Mouse (Mus musculus) adrenal gland, postnatal 25 days (tissue): ENCODE measurements around the gene Gm4131. TPM values are rescaled to one million over a fixed set of nuclear protein-coding genes. Genes with fewer than 3 reads are reported as not detected.
"Not testable (repeated sequence)": the region's sequence is repeated elsewhere in the genome, so short reads cannot be mapped to it uniquely, and the experiment has no call there.

Experiments
- DNase-seq: peaks from one replicate; pipeline ENCODE4 v3.0.0; 2021; ENCODE audit warnings: mixed read lengths
- long read RNA-seq: library from polyadenylated mRNA; stranded (forward); transcript quantifications from one replicate; pipeline ENCODE4 v2.0.0, GENCODE M21; 2021
- total RNA-seq: library from RNA; stranded (reverse); gene quantifications from 2 replicates; pipeline ENCODE4 v1.2.3, GENCODE M21; 2021

The Gm4131 gene
- not detected in 2 replicates for total RNA-seq
- long read RNA-seq = 0 reads

- not testable (repeated sequence) for DNase-seq
Measured at GRCm38 (mm10) chr14:62566821-62567220, at the start of gene Gm4131. Gm4131 (minus strand) TSS chr14:62566921.

GRCm38 (mm10) chr14:62609904-62610303, 43.2 kb upstream of the Gm4131 start:
- no peak for DNase-seq

- peak; percentile 20 for DNase-seq
Measured at GRCm38 (mm10) chr14:62607791-62608196, 41.1 kb upstream of the Gm4131 start.

- DNase-seq = no peak
Measured at GRCm38 (mm10) chr14:62602869-62603268, 36.1 kb upstream of the Gm4131 start.

DNA sequence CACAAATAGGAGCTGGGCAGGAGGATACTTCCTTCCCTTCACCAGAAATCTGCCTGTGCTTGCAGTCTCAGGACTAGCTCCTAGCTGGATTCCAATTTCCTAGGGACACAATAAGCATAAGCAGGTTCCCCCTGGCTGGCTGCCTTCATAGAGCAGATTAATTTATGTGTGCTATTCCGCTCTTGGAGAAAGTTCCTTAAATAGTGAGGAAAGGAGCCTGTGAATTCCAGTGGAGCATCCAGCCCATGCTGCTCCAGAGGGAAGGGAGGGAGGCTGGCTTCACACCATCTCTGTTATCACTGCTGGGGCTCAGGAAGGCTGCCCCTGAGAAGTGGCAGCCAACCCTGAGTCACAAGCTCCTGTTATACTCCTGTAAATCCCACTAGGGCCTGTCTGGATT, 35.5 kb upstream of the Gm4131 start:
- no peak for DNase-seq

GRCm38 (mm10) chr14:62600109-62600522, 33.4 kb upstream of the Gm4131 start:
- no peak for DNase-seq

GRCm38 (mm10) chr14:62585338-62585737, 18.6 kb upstream of the Gm4131 start:
- DNase-seq = no peak

DNA sequence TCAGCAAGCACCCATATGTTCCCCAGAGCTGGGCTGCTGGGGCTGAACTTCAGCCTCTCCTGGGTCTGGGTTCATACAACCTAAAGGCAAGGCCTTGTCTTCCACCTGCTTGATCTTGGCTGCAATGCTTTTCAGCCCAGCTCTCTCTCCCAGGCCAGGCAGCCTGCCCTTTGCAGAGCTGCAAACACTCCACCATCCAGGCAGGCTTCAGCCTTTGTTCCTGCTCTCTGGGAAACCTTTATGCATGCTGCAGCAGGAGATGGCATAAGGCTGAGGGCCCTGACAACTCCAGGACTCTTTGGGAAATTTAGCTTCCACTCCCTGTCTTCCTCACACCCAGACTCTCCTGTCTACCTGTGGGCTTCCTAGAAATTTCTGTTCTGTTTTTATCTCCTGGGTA, 17.9 kb upstream of the Gm4131 start:
- no peak for DNase-seq

GRCm38 (mm10) chr14:62581768-62582167, 15.0 kb upstream of the Gm4131 start:
- no peak for DNase-seq

GRCm38 (mm10) chr14:62580945-62581344, 14.2 kb upstream of the Gm4131 start:
- no peak for DNase-seq

- no peak for DNase-seq
Measured at GRCm38 (mm10) chr14:62575862-62576261, 9.1 kb upstream of the Gm4131 start.

DNA sequence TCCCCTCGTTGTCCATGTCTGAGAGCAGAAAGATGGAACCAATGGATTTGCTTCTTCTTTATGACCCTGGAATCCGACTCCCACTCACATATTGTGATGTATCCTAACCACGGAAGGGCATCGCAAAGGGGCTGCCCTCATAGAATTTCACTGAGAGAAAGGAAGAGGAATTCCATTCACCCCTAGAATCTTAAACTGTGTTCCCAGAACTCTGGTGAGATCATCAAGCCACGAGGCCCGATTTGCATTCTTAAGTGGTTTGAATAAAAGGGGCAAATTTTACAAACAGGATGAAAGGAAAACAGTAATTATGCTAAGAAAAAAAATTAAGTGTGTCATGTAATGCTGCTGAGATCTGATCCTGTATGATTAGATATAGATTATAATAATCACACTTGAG, 8.2 kb upstream of the Gm4131 start:
- no peak for DNase-seq

GRCm38 (mm10) chr14:62573454-62573853, 6.7 kb upstream of the Gm4131 start:
- DNase-seq = no peak

- DNase-seq = no peak
Measured at GRCm38 (mm10) chr14:62570299-62570698, 3.6 kb upstream of the Gm4131 start.

DNA sequence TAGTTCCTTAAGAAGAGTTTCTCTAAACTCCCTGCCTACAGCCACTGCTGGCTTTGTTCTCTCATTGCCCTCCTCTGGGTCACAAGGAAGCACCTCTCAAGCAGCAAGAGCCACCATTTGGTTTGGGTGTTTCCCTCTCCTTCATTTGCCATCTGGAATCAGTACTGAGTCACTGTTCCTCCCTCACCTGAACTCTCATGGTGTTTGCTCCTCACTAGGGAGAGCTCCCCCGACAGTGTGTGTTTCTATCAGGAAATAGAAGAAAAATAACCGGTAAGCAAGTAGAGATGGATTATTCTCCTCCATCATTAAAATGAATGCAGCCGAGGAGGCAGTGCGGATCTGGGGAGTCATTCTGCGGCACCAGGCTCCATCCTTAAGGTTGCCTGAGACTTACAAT, 2.7 kb upstream of the Gm4131 start:
- DNase-seq = no peak

DNA sequence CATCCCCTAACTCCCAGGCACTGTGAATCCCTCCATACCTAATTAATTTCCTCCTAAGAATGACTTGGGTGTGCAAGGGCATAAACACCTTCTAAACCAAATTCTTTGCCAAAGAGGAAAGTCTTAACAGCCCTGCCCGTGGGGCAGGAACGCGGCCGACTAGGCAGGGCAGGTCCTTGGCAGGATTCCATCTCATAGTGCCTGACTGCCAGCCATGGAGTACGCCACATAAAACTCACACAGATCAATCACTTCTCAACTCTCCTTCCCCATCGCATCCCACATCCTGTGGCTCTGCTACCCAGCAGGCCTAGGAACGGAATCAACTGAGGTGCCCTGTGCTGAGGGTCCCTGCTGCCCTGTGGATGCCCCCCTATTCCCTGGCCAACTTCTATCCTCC, 3.0 kb downstream of the Gm4131 start:
- no peak for DNase-seq

DNA sequence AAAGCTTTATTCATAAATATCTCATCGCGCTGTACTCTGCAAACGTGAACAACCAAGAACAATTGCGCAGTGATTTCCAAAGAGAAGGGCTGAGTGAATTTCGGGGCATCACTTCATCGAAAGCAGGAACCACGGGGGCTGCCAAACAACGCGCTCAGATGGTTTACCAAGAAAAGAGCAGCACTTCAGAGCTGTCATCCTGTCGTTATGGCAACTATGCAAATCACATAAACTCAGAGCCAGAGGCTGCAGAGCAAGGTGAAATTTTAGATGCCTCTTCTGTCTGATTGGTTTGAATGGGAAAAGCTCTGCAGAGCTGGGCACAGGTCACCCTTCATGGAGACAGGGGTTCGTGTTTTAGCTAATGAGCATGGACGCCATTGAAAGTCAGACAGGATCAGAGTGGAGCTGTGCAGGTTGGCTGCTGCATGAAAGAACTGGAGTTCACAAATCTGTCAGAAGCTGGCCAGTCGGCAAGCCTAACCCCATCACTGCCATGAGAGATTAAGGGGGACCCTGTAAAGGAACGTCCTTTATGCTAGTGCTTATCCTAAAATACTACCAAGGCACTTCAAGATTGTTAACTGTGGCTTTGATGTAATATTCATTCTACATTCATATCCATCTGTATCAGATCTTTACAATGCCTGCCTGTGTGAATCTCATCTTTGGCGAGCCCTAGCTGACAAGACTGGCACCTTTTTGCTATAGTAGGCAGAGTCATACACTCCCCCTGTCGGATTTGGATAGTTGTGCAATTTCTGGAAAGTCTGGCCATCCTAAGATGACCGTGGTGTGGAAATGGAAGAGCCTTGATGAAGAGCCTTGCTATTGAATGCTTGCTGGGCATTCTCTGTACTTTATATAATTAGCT, 4.6 kb downstream of the Gm4131 start:
- no peak for DNase-seq

DNA sequence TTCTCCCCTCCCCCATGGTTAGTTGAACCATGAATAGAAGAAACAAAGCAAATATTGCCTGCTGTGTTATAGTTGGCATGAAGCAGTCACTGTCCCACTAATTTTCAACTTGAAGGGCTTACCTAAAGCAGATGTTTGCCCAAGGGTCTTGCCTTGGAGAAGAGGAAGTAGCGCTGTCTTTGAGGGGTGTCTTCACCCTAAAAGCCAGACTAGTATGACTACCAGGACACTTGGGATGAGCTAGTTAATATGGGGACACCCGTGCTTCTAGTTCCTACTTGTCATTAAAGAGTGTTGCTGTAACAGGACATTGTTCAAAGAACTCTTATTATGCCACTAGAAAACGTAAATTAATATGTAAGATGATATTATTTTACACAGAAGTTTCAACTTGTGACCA, 9.6 kb downstream of the Gm4131 start:
- DNase-seq = no peak

GRCm38 (mm10) chr14:62555840-62556810, 10.6 kb downstream of the Gm4131 start:
- DNase-seq = no peak

DNA sequence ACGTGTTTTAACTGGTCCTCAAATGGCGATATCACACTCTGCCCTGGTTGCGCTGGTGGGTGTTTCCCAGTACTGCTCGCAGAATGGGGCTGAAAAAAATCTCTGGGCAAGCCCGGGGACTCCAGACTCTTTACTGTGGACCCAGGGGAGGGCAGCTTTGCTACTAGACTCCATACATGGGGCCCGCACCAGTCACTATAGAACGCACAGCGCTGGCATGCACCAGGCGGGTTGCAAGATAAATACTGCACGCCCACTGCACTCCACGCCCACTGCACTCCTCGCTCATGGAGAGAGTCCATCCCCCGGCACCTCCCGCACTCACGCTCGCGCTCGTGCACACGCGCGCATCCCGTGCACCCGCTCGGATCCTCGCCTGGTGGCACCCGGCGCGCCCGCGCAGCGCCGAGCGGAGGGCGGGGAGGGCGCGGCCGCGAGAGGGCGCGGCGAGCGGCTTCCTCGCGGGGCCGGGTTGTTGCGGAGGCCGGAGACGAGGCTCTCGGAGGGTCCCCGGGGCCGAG, 11.4 kb downstream of the Gm4131 start, which contains the start of gene Fam124a:
Fam124a (plus strand) TSS at position 429 of the 521 bp plus-strand sequence.
- DNase-seq = peak; percentile 68

DNA sequence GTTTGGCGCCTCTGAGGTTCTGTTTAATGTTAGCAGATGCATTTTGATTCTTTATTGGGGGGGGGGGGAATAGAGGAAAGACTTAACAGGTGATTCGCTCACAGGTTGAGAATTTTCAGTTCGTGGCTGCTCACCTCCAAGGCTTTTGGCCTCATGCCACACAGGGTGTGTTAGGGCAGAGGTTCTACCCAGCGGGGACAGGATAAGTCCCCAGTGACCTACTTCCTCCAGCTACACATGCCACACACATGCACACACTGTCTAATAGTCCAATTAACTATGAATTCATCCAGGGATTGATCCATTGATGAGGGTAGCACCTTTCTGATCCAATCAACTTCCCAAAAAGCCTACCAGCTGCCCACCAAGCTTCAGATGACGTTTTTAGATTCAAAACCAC, 12.9 kb downstream of the Gm4131 start:
- DNase-seq = no peak

GRCm38 (mm10) chr14:62552771-62553170, 13.9 kb downstream of the Gm4131 start:
- DNase-seq = no peak

DNA sequence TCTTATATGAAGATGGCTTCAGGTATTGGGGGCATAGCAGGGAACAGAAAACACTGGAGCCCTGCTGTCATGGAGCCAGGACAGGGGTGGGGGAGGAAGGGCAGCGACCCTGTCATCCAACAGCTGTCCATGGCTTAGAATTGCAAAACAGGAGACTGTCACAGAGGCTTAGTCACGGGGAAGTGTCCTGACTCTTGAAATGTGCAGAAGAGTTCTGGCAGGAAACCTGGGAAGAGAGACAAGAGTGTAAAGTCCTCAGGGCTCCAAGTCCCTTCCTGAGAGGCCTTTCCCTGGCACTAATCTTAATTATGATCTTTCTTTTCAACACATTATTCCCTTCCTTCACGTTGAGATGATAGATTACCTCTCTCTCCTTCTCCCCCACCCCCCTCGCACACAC, 16.6 kb downstream of the Gm4131 start:
- DNase-seq = no peak
